Mouse (Mus musculus) E14TG2a.4 (cell line): Measurements from ENCODE around the gene Paics.

ENCODE experiments used
- CTCF ChIP-seq: conservative IDR thresholded peaks from 2 replicates; pipeline ENCODE4 v1.5.1; 2014; ENCODE audit warnings: low read length
- NANOG ChIP-seq: IDR thresholded peaks from 2 replicates; pipeline ENCODE4 v1.6.1; 2014; ENCODE audit warnings: borderline replicate concordance, low read length, mixed read lengths
- POU5F1 ChIP-seq: IDR thresholded peaks from 2 replicates; pipeline ENCODE4 v1.6.1; 2014; ENCODE audit warnings: low read length, borderline replicate concordance

DNA sequence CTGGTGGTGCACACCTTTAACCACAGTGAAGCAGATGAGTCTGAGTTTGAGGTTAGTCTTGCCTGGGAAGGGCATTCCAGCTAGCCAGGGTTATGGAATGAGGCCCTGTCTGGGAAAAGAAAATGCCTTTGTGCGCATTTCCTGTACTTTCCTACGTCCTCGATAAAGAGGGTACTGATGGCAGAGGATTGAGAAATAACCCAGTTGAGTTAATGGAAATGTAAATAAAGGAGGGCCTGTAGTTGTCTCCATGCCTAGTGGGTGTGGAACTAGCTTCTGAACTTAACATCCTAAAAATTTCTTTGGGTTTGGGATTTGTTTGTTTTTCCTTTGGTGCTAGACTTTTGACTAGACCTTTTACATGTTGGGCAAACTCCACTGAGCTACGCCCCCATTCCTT lies 4.4 kb downstream of the Paics start:
- no peak for TF ChIP-seq CTCF
- no peak for TF ChIP-seq NANOG
- no peak for TF ChIP-seq POU5F1
